Mouse (Mus musculus) erythroblast, adult 5-6 weeks (primary cell): ENCODE results near the gene Rcor1. TPM values are rescaled to one million over a fixed set of nuclear protein-coding genes. Genes with fewer than 3 reads are reported as not detected.
"Not testable (repeated sequence)": the region's sequence is repeated elsewhere in the genome, so short reads cannot be mapped to it uniquely, and the experiment has no call there.

ENCODE experiments used
- ATAC-seq: replicated peaks from 2 replicates; pipeline ENCODE4 v1.8.0; 2016; ENCODE audit warnings: moderate number of reproducible peaks, mild to moderate bottlenecking, moderate TSS enrichment, inconsistent platforms; ENCODE audit not compliant: poor library complexity, low FRiP score, severe bottlenecking
- total RNA-seq, 2 experiments: library from RNA; stranded (forward) in 1 of 2; stranded (reverse) in 1 of 2; fragments of 150-400 nt in 1 of 2; fragments of 200-764, 138-1000 nt in 1 of 2; gene quantifications; 2 replicates each; pipeline versions ENCODE4 v1.2.3 to v1.2.4; 2015 to 2017; ENCODE audit warnings: low replicate concordance in 2 of 2

The Rcor1 gene
- total RNA-seq, 2 experiments from 2014 or later, result 18.0 to 26.9 TPM

- no peak for ATAC-seq
Observed at GRCm38 (mm10) chr12:111063361-111063760, 24.2 kb downstream of the Rcor1 start.

- no peak for ATAC-seq
Observed at GRCm38 (mm10) chr12:111064220-111064619, 25.1 kb downstream of the Rcor1 start.

GRCm38 (mm10) chr12:111065330-111065729 is 26.2 kb downstream of the Rcor1 start:
- 0 out of 2 replicates have a peak, but pooled peaks have one; percentile 50 for ATAC-seq

GRCm38 (mm10) chr12:111067816-111068215 is 28.7 kb downstream of the Rcor1 start:
- ATAC-seq, result no peak

- ATAC-seq, result not testable (repeated sequence)
Observed at GRCm38 (mm10) chr12:111069299-111069698, 30.1 kb downstream of the Rcor1 start.

GRCm38 (mm10) chr12:111071009-111071408 is 31.9 kb downstream of the Rcor1 start:
- ATAC-seq, result no peak

- no peak; the same call in 1 of the 2 replicates for ATAC-seq
Observed at GRCm38 (mm10) chr12:111071477-111072152, 32.5 kb downstream of the Rcor1 start.

GRCm38 (mm10) chr12:111076385-111076965 is 37.3 kb downstream of the Rcor1 start:
- ATAC-seq, result no peak

GRCm38 (mm10) chr12:111085579-111085978 is 46.4 kb downstream of the Rcor1 start:
- ATAC-seq, result no peak

- no peak for ATAC-seq
Observed at GRCm38 (mm10) chr12:111087066-111087465, 47.9 kb downstream of the Rcor1 start.

GRCm38 (mm10) chr12:111088186-111088585 is 49.0 kb downstream of the Rcor1 start:
- ATAC-seq, result peak; percentile 85

GRCm38 (mm10) chr12:111088731-111089141 is 49.6 kb downstream of the Rcor1 start:
- no peak for ATAC-seq

GRCm38 (mm10) chr12:111089145-111089544 is 50.0 kb downstream of the Rcor1 start:
- ATAC-seq, result no peak

- ATAC-seq, result no peak
Observed at GRCm38 (mm10) chr12:111090801-111091200, 51.6 kb downstream of the Rcor1 start.

GRCm38 (mm10) chr12:111091981-111092380 is 52.8 kb downstream of the Rcor1 start:
- no peak for ATAC-seq

GRCm38 (mm10) chr12:111094073-111094472 is 54.9 kb downstream of the Rcor1 start:
- ATAC-seq, result no peak

GRCm38 (mm10) chr12:111095086-111095485 is 55.9 kb downstream of the Rcor1 start:
- no peak for ATAC-seq

GRCm38 (mm10) chr12:111096249-111096648 is 57.1 kb downstream of the Rcor1 start:
- ATAC-seq, result no peak

GRCm38 (mm10) chr12:111097036-111097435 is 57.9 kb downstream of the Rcor1 start:
- ATAC-seq, result no peak

GRCm38 (mm10) chr12:111111176-111111575 is 72.0 kb downstream of the Rcor1 start:
- no peak for ATAC-seq

GRCm38 (mm10) chr12:111114593-111114992 is 75.4 kb downstream of the Rcor1 start:
- no peak for ATAC-seq
